In the genomic region with DNA sequence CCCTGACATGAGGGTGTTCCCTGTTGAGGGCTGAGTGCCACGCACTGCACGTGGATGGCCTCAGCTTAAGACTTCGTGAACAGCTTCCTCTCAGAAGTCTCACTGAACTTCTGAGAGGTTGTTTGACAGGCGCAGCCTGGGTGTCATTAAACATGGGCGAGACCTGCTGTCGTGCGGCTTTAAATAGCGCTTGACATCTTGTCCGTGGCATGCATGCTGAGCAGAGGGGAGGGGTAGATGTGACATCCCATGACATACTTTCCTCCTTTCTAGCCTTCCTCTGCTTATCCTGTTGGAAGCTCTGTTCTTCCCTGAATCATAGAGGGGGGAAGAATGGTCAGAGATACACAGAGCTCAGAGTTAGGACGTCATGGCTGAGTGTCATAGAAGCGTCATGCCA, we compare ENCODE assay signal across 12 mouse cellular contexts. TPM values are rescaled to one million over a fixed set of nuclear protein-coding genes. Genes with fewer than 3 reads are reported as not detected.
DNase-seq lines count a peak whose midpoint lies in the region; ATAC-seq and TF ChIP-seq lines count a peak whose summit lies in the region.
"Had no signal": no experiment of that assay in that cellular context is flagged by ENCODE, and none has a peak within 500 bp of the region (broad histone marks: within the 10 kb centered on the region; RNA-seq: fewer than 3 reads in every experiment).

No protein-coding gene starts in this region.

- DNase-seq in limb, embryonic 10.5 days (ENCODE audit: low spot score), result no peak
- peak; percentile 58 to 76 for DNase-seq in cerebellum, adult 2 months
- peak in 1 of 2 experiments; percentile 71 for DNase-seq in heart, adult 2 months
- peak; percentile 49 for DNase-seq in lung, postnatal 36 days
- DNase-seq in ovary, adult 18-20 months (ENCODE audit: low spot score), result no peak
- no peak for DNase-seq in liver, postnatal 0 days
- DNase-seq: adrenal gland, adult 2 months; kidney, adult 18-20 months had no signal

- no peak; the same call in 1 of the 2 replicates for TF ChIP-seq EP300 in heart, adult 2 months (IDR thresholded peaks at IDR 0.05; ENCODE audit: insufficient read depth, low read depth, low read length)
- no peak for TF ChIP-seq EP300 in liver, postnatal 0 days (IDR thresholded peaks at IDR 0.05; ENCODE audit: low read depth)

- TF ChIP-seq CTCF in cerebellum, adult 2 months (IDR thresholded peaks at IDR 0.05; ENCODE audit: borderline replicate concordance, insufficient read depth, low read depth, low read length), result no peak
- TF ChIP-seq CTCF in heart, adult 2 months (IDR thresholded peaks at IDR 0.05), result no peak
- TF ChIP-seq CTCF in liver, postnatal 0 days (IDR thresholded peaks at IDR 0.05; ENCODE audit: low read depth), result no peak

- no peak for TF ChIP-seq POLR2A in cerebellum, adult 2 months (IDR thresholded peaks at IDR 0.05; ENCODE audit: borderline replicate concordance, insufficient read depth, low read length)
- peak; percentile 27; the same call in 1 of the 2 replicates for TF ChIP-seq POLR2A in heart, adult 2 months (IDR thresholded peaks at IDR 0.05; ENCODE audit: insufficient read depth, low read depth, low read length)

- H3K36me3 ChIP-seq in limb, embryonic 15.5 days, result no peaks in the 10 kb centered on the region
- no peaks in the 10 kb centered on the region for H3K36me3 ChIP-seq in limb, embryonic 10.5 days
- no peaks in the 10 kb centered on the region for H3K36me3 ChIP-seq in heart, adult 2 months (ENCODE audit: control insufficient read depth, insufficient read depth, low read length)
- H3K36me3 ChIP-seq in liver, postnatal 0 days (replicated peaks; ENCODE audit: insufficient read depth, low read length), result no peaks in the 10 kb centered on the region; the same call in 1 of the 2 replicates
- H3K36me3 ChIP-seq: G1E; lung, embryonic 15.5 days; neural tube, embryonic 13.5 days had no signal

- intact Hi-C loops in heart, adult 2 months (cut with DNase I), result loop anchor here (5.0 kb wide), 1 partner anchor 121 kb away; no protein-coding TSS in a partner anchor

- H3K27ac ChIP-seq in limb, embryonic 15.5 days, result no peak overlapping the region
- no peak overlapping the region for H3K27ac ChIP-seq in limb, embryonic 10.5 days
- peak overlapping the region; percentile 36; the same call in 1 of the 2 replicates for H3K27ac ChIP-seq in cerebellum, adult 2 months (ENCODE audit: insufficient read depth, low read length)
- H3K27ac ChIP-seq in heart, adult 2 months, result peak overlapping the region; percentile 91
- H3K27ac ChIP-seq in liver, postnatal 0 days (ENCODE audit: low read depth), result no peak overlapping the region
- H3K27ac ChIP-seq: lung, embryonic 15.5 days; neural tube, embryonic 13.5 days had no signal

- H3K4me1 ChIP-seq in limb, embryonic 15.5 days, result peaks cover 8% of the 10 kb centered on the region; the same call in 1 of the 2 replicates
- peaks cover 51% of the 10 kb centered on the region for H3K4me1 ChIP-seq in limb, embryonic 10.5 days
- H3K4me1 ChIP-seq in cerebellum, adult 2 months (ENCODE audit: control insufficient read depth, insufficient read depth, low read length), result peaks cover 30% of the 10 kb centered on the region
- peaks cover 36% of the 10 kb centered on the region for H3K4me1 ChIP-seq in heart, adult 2 months (ENCODE audit: control insufficient read depth, insufficient read depth, low read length)
- peaks cover 5% of the 10 kb centered on the region; the same call in 1 of the 2 replicates for H3K4me1 ChIP-seq in liver, postnatal 0 days (ENCODE audit: insufficient read depth)

- ATAC-seq in limb, embryonic 15.5 days (ENCODE audit: insufficient number of reproducible peaks, low FRiP score, low TSS enrichment, low read depth), result 0 out of 2 replicates have a peak, but pooled peaks have one; percentile 46
- no peak for ATAC-seq in liver, postnatal 0 days

- H3K9ac ChIP-seq in limb, embryonic 15.5 days, result no peak overlapping the region
- peak overlapping the region; percentile 22; the same call in 1 of the 2 replicates for H3K9ac ChIP-seq in heart, adult 2 months (ENCODE audit: low read depth, low read length)
- no peak overlapping the region for H3K9ac ChIP-seq in liver, postnatal 0 days (replicated peaks)
- H3K9ac ChIP-seq: lung, embryonic 15.5 days; neural tube, embryonic 13.5 days had no signal

- H3K27me3 ChIP-seq in limb, embryonic 15.5 days, result 0 out of 2 replicates have a peak, but pooled peaks cover 3% of the 10 kb centered on the region
- H3K27me3 ChIP-seq in limb, embryonic 10.5 days (ENCODE audit: low read depth, poor library complexity, severe bottlenecking), result no peaks in the 10 kb centered on the region
- H3K27me3 ChIP-seq in cerebellum, adult 2 months (ENCODE audit: control insufficient read depth, insufficient read depth, low read length), result no peaks in the 10 kb centered on the region
- no peaks in the 10 kb centered on the region for H3K27me3 ChIP-seq in heart, adult 2 months (ENCODE audit: control insufficient read depth, insufficient read depth, low read length)
- H3K27me3 ChIP-seq in liver, postnatal 0 days (ENCODE audit: insufficient read depth, low read length), result no peaks in the 10 kb centered on the region
- H3K27me3 ChIP-seq: lung, embryonic 15.5 days; neural tube, embryonic 13.5 days had no signal

- no peak overlapping the region for H3K4me3 ChIP-seq in limb, embryonic 15.5 days
- H3K4me3 ChIP-seq in limb, embryonic 10.5 days, result no peak overlapping the region
- no peak overlapping the region for H3K4me3 ChIP-seq in cerebellum, adult 2 months (replicated peaks; ENCODE audit: insufficient read depth, low read depth, low read length)
- no peak overlapping the region for H3K4me3 ChIP-seq in heart, adult 2 months
- H3K4me3 ChIP-seq in liver, postnatal 0 days (ENCODE audit: low read depth, low read length), result no peak overlapping the region
- H3K4me3 ChIP-seq: lung, embryonic 15.5 days; neural tube, embryonic 13.5 days had no signal

- H3K79me2 ChIP-seq in heart, adult 2 months (replicated peaks; ENCODE audit: control insufficient read depth, insufficient read depth, low read length), result no peaks in the 10 kb centered on the region; the same call in 1 of the 2 replicates

- 42% methylated on average over 11 of the region's 11 CpGs for WGBS in limb, embryonic 15.5 days
- WGBS in limb, embryonic 10.5 days, result 69% methylated on average over 11 of the region's 11 CpGs
- WGBS in cerebellum, adult 2 months, result 17% methylated on average over 11 of the region's 11 CpGs
- 22% methylated on average over 11 of the region's 11 CpGs for WGBS in heart, adult 2 months
- 62% methylated on average over 11 of the region's 11 CpGs for WGBS in liver, postnatal 0 days (ENCODE audit: insufficient replicate concordance)

- no peak overlapping the region for H3K4me2 ChIP-seq in limb, embryonic 15.5 days
- no peak overlapping the region for H3K4me2 ChIP-seq in liver, postnatal 0 days (ENCODE audit: low read depth, low read length)
- H3K4me2 ChIP-seq: lung, embryonic 15.5 days; neural tube, embryonic 13.5 days had no signal

- no peaks in the 10 kb centered on the region for H3K9me3 ChIP-seq in limb, embryonic 15.5 days
- no peaks in the 10 kb centered on the region for H3K9me3 ChIP-seq in limb, embryonic 10.5 days (replicated peaks)
- H3K9me3 ChIP-seq in liver, postnatal 0 days (ENCODE audit: low read length), result no peaks in the 10 kb centered on the region
- H3K9me3 ChIP-seq: lung, embryonic 15.5 days; neural tube, embryonic 13.5 days had no signal

RNA-seq across cellular contexts. Expression of gene Parvb, which starts 21.9 kb away (rescaled TPM):
- 3.2 and 5.1 TPM in 2 replicates for polyA plus RNA-seq in limb, embryonic 15.5 days (2015; fragmentation: Nextera tagmentation; extraction: Ambion mirVana)
- 9.0 and 11.0 TPM in 2 replicates for polyA plus RNA-seq in limb, embryonic 10.5 days (2016; fragmentation: Nextera tagmentation; extraction: Ambion mirVana)
- polyA plus RNA-seq in cerebellum, adult 2 months (2012; rRNA removed), result 16.4 and 18.1 TPM in 2 replicates
- total RNA-seq in heart, adult 2 months (2021), result 100 to 1,000 TPM in 1 of 2 experiments, 10 to 100 TPM in 1; 99.4 to 116 TPM
- polyA plus RNA-seq in heart, adult 2 months (2012; rRNA removed), result 58.5 and 61.6 TPM in 2 replicates
- 4.9 and 6.0 TPM in 2 replicates for polyA plus RNA-seq in liver, postnatal 0 days (2015; fragmentation: Nextera tagmentation; extraction: Ambion mirVana)

Comparison
In these comparisons a context has a peak if more than half of its experiments do, and no peak if none do; other contexts are left out.
1. H3K27ac ChIP-seq: peak in cerebellum, adult 2 months (single experiment) and heart, adult 2 months (single experiment); none in limb, embryonic 15.5 days (single experiment), limb, embryonic 10.5 days (single experiment) and liver, postnatal 0 days (single experiment).
2. DNase-seq: peak in cerebellum, adult 2 months (2 of 2) and lung, postnatal 36 days (single experiment); none in limb, embryonic 10.5 days (single experiment), ovary, adult 18-20 months (single experiment) and liver, postnatal 0 days (single experiment).